Mouse (Mus musculus) left cerebral cortex, adult 8-10 months (tissue): Measurements from ENCODE around the gene Gm49322. TPM values are rescaled to one million over a fixed set of nuclear protein-coding genes. Genes with fewer than 3 reads are reported as not detected.

Experiments used
- DNase-seq, 2 experiments: peaks; one replicate each; pipeline ENCODE4 v3.0.0; 2022; ENCODE audit warnings: low spot score in 2 of 2
- total RNA-seq, 4 experiments: library from RNA; stranded (reverse); gene quantifications; 2 replicates each; pipeline ENCODE4 v1.2.4; 2022

The Gm49322 gene
- total RNA-seq, 4 experiments from 2014 or later, result 1.8 to 4.2 (median 3.3) TPM

DNA sequence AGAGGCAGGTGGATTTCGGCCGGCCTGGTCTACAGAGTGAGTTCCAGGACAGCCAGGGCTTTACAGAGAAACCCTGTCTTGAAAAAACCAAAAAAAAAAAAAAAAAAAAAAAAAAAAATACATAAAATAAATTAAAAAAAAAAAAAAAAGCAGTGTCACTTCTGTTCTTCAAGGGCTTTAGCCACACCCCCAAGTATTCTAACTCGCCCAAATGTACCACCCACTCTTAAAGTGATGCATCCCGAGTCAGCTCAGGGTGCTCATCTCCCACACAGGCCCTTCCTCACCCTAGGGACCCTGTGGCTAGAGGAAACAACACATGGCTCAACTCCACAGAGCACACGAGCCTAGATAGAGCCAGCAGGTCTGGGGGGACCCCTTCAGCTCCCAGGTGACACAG, 22.8 kb upstream of the Gm49322 start:
- no peak for DNase-seq

DNA sequence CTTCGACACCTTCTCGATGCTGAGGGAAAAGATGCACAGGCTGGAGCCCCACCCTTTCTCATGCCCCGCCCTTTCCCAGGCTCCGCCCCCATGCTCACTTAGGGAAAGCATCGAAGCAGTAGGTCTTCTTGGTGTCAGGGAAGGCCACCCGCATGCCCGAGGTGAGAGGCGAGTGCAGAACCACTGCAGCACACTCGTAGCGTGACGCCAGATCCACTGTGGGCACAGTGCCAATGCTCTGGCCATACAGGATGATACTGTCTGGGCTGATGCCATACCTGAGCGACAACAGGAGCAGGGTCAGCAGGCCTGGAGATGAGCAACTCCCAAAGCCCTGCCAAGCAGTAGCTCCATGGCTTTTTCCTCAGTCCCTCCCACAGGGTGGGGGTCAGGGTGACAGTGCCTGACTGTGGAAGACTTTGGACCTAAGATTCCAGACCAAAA, 21.8 kb upstream of the Gm49322 start:
- DNase-seq, result no peak

DNA sequence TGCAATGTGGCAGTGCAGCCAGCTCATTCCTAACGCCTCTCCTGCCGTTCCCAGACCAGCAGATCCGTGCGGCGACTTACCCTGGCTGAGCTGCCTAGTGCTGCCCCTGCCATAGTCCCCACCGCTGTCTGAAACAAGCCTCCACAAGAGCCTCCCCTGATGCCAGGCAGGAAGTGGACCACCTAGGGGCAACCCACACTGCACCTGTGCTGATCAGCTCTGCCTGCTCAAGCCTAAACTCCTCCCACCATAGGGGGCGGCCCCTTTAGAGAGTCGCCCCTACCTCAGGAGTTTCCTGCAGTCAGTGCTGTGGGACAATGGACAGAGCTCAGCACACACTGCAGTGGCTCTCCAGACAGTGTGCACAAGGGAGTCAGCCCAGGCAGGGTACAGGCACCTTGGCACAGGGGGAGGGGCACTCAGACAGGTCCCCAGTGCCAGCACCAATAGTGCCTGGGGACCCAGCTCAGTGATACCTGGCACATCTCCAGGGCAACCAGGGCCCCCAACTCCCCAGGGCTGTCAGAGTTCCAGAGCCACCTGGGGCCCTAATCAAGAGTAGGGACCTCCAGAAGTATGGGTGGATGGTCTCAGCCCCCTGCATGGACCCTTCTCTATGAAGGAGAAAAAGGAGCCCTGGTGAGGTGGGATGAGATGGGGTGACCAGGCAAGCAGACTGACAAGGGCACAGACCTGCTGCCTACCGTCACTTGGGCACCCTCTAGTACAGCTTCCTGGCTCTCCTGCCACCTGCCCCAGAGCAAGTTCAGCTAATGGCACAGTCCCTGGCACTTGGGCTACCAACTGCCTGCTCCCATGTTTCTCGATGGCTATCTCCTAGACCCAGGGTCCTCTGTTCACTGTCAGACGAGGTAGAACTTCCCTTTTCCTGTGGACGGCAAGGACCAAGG, 20.9 kb upstream of the Gm49322 start:
- DNase-seq, result no peak

DNA sequence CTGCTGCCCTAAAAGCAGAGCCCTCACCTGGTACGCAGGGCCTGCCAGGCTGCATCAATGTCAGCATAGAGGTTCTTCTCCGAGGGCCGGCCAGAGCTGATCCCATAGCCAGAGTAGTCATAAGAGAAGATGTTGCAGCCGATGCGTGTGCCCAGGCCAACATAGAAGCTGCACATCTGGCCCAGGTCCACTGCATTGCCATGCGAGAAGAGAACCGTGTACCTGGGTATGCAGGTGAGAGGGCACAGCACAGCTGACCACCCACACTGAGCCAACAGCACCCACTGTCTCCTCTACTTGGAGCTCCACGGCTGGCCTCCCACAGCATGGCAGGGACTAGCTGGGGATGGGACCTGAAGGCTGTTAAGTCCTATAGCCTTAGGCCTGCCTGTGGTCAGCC, 20.2 kb upstream of the Gm49322 start:
- DNase-seq, result no peak

DNA sequence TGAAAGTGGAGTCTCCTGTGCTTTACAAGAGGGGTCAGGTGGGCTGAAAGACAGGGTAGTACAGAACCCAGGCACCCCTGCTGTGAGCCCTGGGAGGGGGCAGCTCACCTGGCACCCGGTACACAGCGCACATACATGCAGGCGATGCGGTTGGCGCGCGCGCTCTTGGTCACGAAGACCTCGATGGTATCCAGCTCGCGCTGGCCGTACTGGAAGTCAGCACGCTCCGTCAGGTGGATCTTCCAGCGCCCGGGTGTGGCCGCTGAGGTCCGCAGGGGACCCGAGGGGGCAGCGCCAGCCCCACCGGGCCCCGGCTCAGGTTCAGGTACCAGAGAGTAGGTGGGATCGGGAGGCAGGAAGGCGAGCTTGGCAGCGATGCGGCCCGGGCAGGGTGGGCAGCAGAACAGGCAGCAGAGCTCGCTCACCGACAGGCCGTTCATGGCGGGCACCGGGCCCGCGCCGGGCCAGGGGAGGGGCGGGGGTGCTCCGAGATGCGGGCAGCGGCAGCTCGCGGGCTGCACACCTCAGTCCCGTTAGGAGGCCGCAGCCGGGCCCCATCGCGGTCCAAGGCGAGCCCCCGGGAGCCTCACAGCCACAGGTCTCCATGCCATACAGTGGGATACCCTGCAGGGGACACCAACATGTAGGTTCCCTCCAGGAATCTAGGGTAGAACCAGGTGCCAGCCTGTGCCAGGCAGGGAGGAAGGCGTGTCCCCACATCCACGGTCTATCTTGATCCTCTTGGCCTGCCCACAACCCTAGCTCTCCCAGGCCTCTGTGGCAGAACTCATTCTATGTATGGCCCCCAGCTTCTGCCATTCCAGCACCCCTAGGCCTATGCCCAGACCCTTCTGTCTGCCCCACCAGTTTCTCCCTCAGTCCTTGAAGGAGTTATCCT, 19.2 kb upstream of the Gm49322 start:
- no peak for DNase-seq

GRCm38 (mm10) chr10:80587305-80587657, 18.5 kb upstream of the Gm49322 start:
- no peak for DNase-seq

DNA sequence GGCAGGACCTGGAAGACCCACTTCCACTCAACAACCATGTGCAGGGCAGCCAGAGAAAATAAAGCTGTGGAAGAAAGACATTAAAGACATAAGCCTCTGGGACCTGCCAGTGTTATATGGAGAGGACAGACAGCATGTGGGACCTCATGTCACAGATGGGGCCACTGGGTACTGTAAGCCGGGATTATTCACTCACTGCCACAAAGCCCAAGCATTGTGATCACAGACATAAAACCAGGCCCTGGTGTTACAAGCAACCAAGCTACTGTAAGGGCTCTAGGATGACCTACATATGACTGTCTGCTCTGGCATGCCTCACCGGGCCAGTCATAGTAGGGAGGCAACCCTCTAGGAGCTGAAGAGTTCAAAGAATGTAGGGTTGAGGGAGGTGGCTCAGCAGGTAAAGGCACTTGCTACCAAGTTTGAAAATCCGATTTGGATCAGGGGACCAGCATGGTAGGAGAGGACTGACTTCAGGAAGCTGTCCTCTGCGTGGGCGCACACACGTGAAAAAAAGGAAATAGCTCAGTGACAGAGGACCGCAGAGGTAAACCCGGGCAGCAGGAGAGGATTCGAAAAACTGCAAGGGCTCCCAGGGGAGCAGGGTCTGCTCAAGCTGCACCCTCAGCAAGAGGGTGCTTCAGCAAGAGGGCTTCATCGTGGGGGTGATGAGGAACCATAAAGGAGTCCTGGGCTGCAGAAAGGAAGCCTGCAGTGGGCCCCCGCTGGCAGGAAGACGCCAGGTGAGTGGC, 16.5 kb upstream of the Gm49322 start:
- peak in 1 of 2 experiments; percentile 50 for DNase-seq

DNA sequence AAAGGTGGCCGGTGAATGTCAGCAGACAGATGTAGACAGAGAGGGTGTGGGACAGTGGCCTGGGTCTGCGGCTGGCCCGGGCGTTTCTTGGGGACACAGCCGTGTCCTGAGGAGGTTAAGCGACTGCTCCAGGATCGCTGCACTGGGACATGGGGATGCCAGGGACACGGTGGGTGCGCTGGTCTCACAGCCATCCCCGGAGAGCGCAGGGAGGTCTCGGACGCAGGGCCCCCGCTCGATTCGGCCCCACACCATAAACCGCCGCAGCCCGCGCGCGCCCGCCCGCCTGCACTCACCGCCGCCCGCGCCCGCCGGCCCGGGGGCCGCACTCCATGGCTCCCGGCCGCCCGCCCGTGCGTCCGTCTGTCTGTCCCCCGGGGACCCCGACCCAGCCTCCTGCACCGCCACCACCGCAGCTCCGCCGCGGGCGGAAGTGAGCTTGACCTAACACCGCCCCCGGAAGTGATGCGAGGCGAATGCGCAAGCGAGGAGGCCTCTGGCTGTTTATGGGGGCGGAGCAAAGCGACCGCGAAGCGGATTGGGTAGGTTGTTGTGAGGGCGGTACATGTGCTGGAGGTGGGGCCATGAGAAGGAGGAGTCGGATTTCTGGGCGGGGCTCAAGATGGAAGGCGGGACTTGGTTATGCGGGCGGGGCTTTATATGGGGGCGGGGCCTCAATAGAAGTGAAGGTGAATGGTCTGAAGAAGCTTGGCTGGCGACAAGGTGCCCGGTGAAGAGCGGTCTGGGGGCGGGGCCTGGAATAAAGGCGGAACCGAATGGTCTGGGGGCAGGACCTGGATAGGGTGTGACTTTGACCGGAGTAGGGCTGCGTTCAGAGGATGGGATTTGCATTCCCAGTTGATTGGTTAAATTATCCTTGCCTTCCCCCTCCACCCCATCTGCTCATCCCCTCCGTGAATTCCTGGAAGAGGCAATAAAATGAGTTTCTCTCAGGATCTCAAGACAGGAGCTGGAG, 15.7 kb upstream of the Gm49322 start, which contains the start of gene Abhd17a:
Gene Abhd17a, minus strand, starts transcription at position 463 of the 976 bp plus-strand sequence.
- DNase-seq, result peak; percentile 74 to 95

- no peak for DNase-seq
These were observed 9.5 kb upstream of the Gm49322 start for GRCm38 (mm10) chr10:80596318-80596717.

DNA sequence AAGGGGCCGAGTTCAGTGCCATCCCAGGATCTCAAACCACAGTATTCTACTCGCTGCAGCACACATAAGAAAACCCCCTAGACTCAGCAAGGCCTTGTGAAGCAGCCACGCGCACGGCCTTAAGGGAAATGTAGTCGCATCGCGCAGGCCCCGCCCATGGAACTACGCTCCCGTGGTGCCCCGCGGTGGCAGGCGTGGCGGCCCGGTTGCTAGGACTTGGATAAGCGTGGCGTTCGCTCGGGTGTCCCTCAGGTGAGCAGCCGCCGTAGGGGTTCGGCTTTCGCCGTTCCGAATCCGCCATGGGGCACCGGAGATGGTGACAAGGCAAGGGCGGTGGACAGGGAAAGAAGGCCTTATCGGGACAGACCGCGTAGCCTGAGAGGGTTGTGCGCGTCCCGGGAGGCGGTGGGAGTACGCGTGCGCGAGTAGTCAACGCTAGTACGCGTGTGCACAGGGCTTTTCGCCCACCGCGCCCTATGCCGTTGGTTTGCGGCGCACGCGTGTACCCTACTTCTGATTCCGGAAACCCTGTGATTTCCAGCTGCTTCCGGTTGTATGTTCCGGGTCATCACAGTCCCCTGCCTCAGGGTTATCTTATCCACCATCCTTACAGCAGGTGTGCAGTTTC, 3.0 kb upstream of the Gm49322 start, which contains the start of the genes Scamp4 and Adat3:
Gene Scamp4, plus strand, starts transcription at position 175 of the 628 bp plus-strand sequence.
Gene Adat3, plus strand, starts transcription at position 183 of the 628 bp plus-strand sequence.
- DNase-seq, result peak; percentile 94 to 97

DNA sequence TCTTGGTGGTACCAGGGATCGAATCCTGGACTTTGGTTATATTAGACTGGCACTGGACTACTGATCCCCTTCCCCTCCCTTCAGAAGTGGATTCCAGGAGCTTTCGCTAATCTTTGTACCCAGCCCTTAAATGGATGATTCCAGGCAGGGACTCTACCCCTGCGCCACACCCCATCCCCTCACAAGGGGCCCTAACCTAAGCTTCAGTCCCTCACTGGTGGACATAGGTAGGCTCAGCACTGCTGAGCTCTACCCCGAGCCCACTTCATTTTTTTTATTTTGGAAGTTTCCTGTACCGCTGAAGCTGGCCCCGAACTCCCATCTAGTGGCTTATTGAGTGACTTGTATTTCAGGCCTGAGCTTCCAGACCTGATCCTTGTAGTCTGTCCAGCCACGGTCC, 2.5 kb upstream of the Gm49322 start:
- DNase-seq, result no peak

DNA sequence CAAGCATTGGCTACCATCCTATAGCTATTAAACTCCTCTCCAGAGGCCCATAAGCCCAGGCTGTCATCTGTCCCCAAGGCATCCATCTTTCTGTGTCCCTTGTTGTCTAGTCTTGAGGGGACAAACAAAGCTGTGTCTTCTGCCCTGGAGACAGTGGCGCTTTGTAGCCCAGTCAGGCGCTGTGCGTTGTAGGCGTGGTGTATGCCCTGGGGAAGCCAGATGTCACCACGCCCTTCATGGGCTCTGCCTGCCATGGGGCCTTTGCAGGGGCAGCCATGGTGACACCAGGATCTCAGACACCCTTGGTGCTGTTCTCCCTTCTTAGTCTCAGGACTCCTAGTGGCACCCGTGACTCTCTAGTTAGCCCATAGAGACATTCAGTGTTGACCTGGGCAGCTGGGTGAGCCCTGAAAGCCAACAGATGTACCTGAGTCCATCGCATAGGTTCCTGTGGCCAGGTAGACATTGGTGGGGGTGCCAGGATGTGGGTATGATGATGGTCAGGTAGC, 1.8 kb upstream of the Gm49322 start:
- DNase-seq, result no peak

DNA sequence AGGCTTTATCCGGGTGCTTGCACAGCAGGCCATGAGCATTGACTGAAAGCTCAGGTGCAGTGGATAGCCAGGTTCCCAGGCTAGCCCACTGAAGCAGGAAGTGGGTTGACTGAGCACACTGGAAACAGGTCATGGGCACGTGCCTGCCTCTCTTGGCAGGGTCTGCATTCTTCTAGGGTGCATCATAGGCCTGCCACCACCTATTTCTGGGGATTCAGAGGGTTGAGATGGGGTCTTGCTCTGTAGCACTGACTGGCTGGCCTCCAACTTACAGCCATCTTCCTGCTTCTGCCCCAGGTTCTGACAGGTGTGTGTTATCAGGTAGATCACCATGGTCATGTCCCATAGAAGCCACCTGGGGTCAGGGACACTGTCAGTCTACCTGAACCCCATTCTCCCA, 833 bp upstream of the Gm49322 start:
- no peak for DNase-seq

DNA sequence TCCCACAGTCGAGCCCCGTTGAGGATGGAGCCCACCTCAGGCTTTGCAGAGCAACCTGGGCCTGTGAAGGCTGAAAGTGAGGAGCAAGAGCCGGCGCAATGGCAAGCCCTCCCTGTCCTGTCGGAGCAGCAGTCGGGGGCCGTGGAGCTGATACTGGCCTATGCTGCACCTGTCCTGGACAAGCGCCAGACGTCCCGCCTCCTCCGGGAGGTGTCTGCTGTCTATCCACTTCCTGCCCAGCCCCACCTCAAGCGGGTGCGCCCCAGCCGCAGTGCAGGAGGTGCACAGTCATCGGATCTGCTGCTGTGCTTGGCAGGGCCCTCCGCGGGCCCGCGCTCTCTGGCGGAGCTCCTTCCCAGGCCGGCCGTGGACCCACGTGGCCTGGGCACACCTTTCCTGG, 485 bp downstream of the Gm49322 start:
- no peak for DNase-seq

DNA sequence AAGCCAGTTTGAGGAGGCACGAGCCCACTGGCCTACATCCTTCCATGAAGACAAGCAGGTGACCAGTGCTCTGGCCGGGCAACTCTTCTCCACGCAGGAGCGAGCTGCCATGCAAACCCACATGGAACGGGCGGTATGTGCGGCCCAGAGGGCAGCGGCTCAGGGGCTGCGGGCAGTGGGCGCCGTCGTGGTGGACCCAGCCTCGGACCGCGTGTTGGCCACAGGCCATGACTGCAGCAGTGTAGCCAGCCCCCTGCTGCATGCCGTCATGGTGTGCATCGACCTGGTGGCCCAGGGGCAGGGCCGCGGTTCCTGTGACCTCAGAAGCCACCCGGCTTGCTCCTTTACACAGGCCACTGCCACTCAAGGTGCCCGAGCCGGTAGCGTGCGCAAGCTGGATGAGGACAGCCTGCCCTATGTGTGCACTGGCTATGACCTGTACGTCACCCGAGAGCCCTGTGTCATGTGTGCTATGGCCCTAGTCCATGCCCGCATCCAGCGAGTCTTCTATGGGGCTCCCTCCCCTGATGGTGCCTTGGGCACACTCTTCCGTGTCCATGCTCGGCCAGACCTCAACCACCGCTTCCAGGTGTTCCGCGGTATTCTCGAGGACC, 1.0 kb downstream of the Gm49322 start:
- DNase-seq, result no peak

DNA sequence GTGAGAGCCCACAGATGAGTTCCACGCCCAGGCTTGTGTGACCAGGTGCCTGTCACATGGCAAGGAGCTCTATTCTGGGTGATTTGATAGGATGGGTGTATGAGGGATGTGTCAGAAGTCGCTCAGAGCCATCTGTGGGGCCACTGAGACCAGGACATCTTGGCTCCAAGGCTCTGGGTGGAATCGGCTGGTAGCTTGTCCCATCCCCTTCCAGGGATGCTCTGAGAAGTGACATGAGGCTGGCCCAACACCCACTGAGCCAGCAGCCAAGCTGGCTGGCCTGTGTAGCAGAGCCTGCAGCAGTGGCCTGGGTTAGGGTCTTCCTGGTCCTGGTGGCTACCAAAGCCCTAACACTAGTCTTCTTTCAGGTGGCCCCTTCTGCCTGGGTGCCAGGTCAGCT, 2.6 kb downstream of the Gm49322 start:
- no peak for DNase-seq

DNA sequence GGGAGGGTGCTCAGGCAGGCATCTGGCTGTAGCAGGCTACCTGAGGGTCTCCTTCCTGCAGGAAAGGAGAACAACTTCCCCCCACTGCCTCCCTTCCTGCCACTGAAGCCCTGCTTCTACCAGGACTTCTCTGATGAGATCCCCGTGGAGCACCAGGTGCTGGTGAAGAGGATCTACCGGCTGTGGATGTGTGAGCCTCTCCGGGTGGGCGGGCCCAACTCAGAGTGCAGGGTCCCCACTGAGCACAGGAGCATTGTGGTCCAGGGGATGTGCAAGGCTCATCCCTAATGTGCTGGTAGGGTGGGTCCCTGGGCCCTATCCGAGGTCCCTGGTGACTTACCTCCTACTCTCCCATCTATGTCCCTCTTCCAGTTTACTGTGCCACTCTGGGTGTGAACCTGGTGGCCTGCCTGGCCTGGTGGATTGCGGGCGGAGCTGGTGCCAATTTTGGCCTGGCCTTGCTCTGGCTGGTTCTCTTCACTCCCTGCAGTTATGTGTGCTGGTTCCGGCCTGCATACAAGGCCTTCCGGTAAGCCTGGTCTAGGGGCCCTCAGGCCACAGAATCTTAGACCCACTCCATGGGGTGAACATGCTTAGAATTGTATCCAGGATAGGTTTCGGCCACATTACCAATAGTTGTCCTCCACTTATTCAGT, 3.6 kb downstream of the Gm49322 start:
- DNase-seq, result no peak

GRCm38 (mm10) chr10:80610116-80610785, 4.4 kb downstream of the Gm49322 start:
- DNase-seq, result no peak
